Mouse (Mus musculus) ES-E14 (cell line): ENCODE measurements around the gene Rnf185. TPM values are rescaled to one million over a fixed set of nuclear protein-coding genes. Genes with fewer than 3 reads are reported as not detected.

Experiments used
- DNase-seq: peaks from one replicate; pipeline ENCODE4 v3.0.0-alpha.2; 2013; ENCODE audit warnings: low read depth, low spot score
- H3K27ac ChIP-seq: 2 replicates; pipeline ENCODE4 v1.5.1; 2012; ENCODE audit warnings: low read depth, mild to moderate bottlenecking, low read length, moderate library complexity, mixed read lengths; ENCODE audit not compliant: poor library complexity, insufficient read depth, severe bottlenecking
- H3K36me3 ChIP-seq: 2 replicates; pipeline ENCODE4 v1.6.1; 2012; ENCODE audit warnings: mild to moderate bottlenecking, low read length, moderate library complexity, mixed read lengths; ENCODE audit not compliant: control insufficient read depth, poor library complexity, insufficient read depth, severe bottlenecking
- H3K4me1 ChIP-seq, 2 experiments: fragments of 150-350 bp in 1 of 2; sonication (generic) in 1 of 2; 2 replicates each; pipeline ENCODE4 v1.6.1; 2012; ENCODE audit warnings: low read length in 2 of 2, mild to moderate bottlenecking in 1 of 2, mixed read lengths in 1 of 2; ENCODE audit not compliant: control insufficient read depth in 2 of 2, insufficient read depth in 2 of 2, poor library complexity in 1 of 2
- H3K4me3 ChIP-seq, 2 experiments: fragments of 150-350 bp in 1 of 2; sonication (generic) in 1 of 2; 2 replicates each; pipeline ENCODE4 v1.5.1; 2012; ENCODE audit warnings: low read length in 2 of 2, low read depth in 1 of 2, mild to moderate bottlenecking in 1 of 2, mixed read lengths in 1 of 2; ENCODE audit not compliant: insufficient read depth in 1 of 2, poor library complexity in 1 of 2, severe bottlenecking in 1 of 2
- H3K9ac ChIP-seq: 2 replicates; pipeline ENCODE4 v1.6.1; 2012; ENCODE audit warnings: low read depth, mild to moderate bottlenecking, low read length, mixed read lengths; ENCODE audit not compliant: poor library complexity, insufficient read depth, severe bottlenecking
- H3K9me3 ChIP-seq: fragments of 150-350 bp; sonication (generic); 2 replicates; pipeline ENCODE4 v1.6.1; 2012; ENCODE audit warnings: low read depth, mild to moderate bottlenecking, low read length; ENCODE audit not compliant: control insufficient read depth, insufficient read depth
- CHD2 ChIP-seq: IDR thresholded peaks from 2 replicates; pipeline ENCODE4 v1.6.1; 2014; ENCODE audit warnings: mild to moderate bottlenecking, low read depth, low read length, inconsistent platforms
- HCFC1 ChIP-seq: IDR thresholded peaks from 2 replicates; pipeline ENCODE4 v1.6.1; 2012; ENCODE audit warnings: low read length, inconsistent platforms, borderline replicate concordance; ENCODE audit not compliant: insufficient read depth
- MAFK ChIP-seq: IDR thresholded peaks from 2 replicates; pipeline ENCODE4 v1.6.1; 2014; ENCODE audit warnings: mild to moderate bottlenecking, low read depth, low read length, inconsistent platforms; ENCODE audit not compliant: insufficient read depth
- ZC3H11A ChIP-seq: IDR thresholded peaks from 2 replicates; pipeline ENCODE4 v1.6.1; 2012; ENCODE audit warnings: low read depth, mild to moderate bottlenecking, inconsistent platforms, low read length, borderline replicate concordance
- ZNF384 ChIP-seq: IDR thresholded peaks from 2 replicates; pipeline ENCODE4 v1.6.1; 2012; ENCODE audit warnings: low read depth, low read length, inconsistent platforms
- in situ Hi-C, 2 experiments: fragments of 600-800 bp; cut with MboI; formaldehyde crosslinking; loops; one replicate each; pipeline ENCODE4 v1.15.1; 2025; ENCODE audit warnings: low sequenced_read_pairs in 2 of 2, inconsistent platforms in 1 of 2; ENCODE audit not compliant: unreplicated experiment in 2 of 2
- total RNA-seq: library from RNA; depleted of rRNA; stranded (reverse); fragments of 300-350 nt; gene quantifications from 2 replicates; pipeline ENCODE4 v1.2.3, GENCODE M21; 2012

Gene Rnf185
- total RNA-seq, 1 experiment, result 15.5 TPM

GRCm38 (mm10) chr11:3483980-3484642 is 31.9 kb upstream of the Rnf185 start:
- Histone ChIP-seq H3K9ac (no peak overlapping the region), H3K4me1 (peaks cover 0 to 2% of the 10 kb centered on the region in 2 experiments; a peak in 1 of 4 replicates), H3K4me3 (no peak overlapping the region), H3K9me3 (no peaks in the 10 kb centered on the region), H3K36me3 (no peaks in the 10 kb centered on the region), H3K27ac (no peak overlapping the region)
- in situ Hi-C loops, result no loop called here
- no peak for DNase-seq
- no peak for TF ChIP-seq ZC3H11A
- TF ChIP-seq MAFK, result no peak
- TF ChIP-seq ZNF384, result no peak
- no peak for TF ChIP-seq CHD2
- no peak for TF ChIP-seq HCFC1

GRCm38 (mm10) chr11:3475489-3475888 is 23.3 kb upstream of the Rnf185 start:
- TF ChIP-seq CHD2 (no peak), HCFC1 (no peak)
- H3K9me3 ChIP-seq, result no peaks in the 10 kb centered on the region

GRCm38 (mm10) chr11:3474480-3475115 is 22.4 kb upstream of the Rnf185 start:
- no peak overlapping the region for H3K27ac ChIP-seq
- no peak for DNase-seq
- H3K9ac ChIP-seq, result no peak overlapping the region
- H3K4me1 ChIP-seq, result peaks cover 0 to 2% of the 10 kb centered on the region in 2 experiments; a peak in 1 of 4 replicates
- no peak overlapping the region for H3K4me3 ChIP-seq
- in situ Hi-C loops, result no loop called here
- no peaks in the 10 kb centered on the region for H3K36me3 ChIP-seq
- no peaks in the 10 kb centered on the region for H3K9me3 ChIP-seq
- TF ChIP-seq CHD2 (no peak), MAFK (no peak), HCFC1 (no peak), ZNF384 (0 out of 2 replicates have a peak, but pooled peaks have one; percentile 3), ZC3H11A (peak; percentile 88)

More at GRCm38 (mm10) chr11:3475489-3475888, 23.3 kb upstream of the Rnf185 start:
- H3K27ac ChIP-seq, result no peak overlapping the region
- no peak overlapping the region for H3K9ac ChIP-seq
- in situ Hi-C loops, result no loop called here
- H3K4me3 ChIP-seq, result no peak overlapping the region
- no peaks in the 10 kb centered on the region for H3K36me3 ChIP-seq
- peaks cover 0 to 2% of the 10 kb centered on the region in 2 experiments; a peak in 1 of 4 replicates for H3K4me1 ChIP-seq
- no peak for DNase-seq

- Histone ChIP-seq H3K4me1 (peaks cover 0 to 2% of the 10 kb centered on the region in 2 experiments; a peak in 1 of 4 replicates), H3K9ac (no peak overlapping the region), H3K4me3 (no peak overlapping the region), H3K27ac (no peak overlapping the region), H3K36me3 (no peaks in the 10 kb centered on the region), H3K9me3 (no peaks in the 10 kb centered on the region)
- TF ChIP-seq ZNF384 (no peak), ZC3H11A (peak; percentile 85; the same call in 1 of the 2 replicates)
- in situ Hi-C loops, result no loop called here
- DNase-seq, result peak; percentile 93
Measured at GRCm38 (mm10) chr11:3472484-3472883, 20.3 kb upstream of the Rnf185 start.

GRCm38 (mm10) chr11:3471448-3471850 is 19.3 kb upstream of the Rnf185 start:
- H3K9ac ChIP-seq, result no peak overlapping the region
- no peak for DNase-seq
- in situ Hi-C loops, result no loop called here
- H3K27ac ChIP-seq, result no peak overlapping the region
- H3K4me1 ChIP-seq, result peaks cover 0 to 2% of the 10 kb centered on the region in 2 experiments; a peak in 1 of 4 replicates
- H3K4me3 ChIP-seq, result no peak overlapping the region
- no peaks in the 10 kb centered on the region for H3K36me3 ChIP-seq
- no peaks in the 10 kb centered on the region for H3K9me3 ChIP-seq
- TF ChIP-seq CHD2 (no peak), ZNF384 (no peak), HCFC1 (no peak), MAFK (no peak), ZC3H11A (no peak)
